Mouse (Mus musculus): Measurements from ENCODE around the gene Adgrl1. TPM values are rescaled to one million over a fixed set of nuclear protein-coding genes. Genes with fewer than 3 reads are reported as not detected.
A peak's percentile ranks its signal among the peaks of the same experiment; 100 is the strongest.

Adgrl1 gene
- total RNA-seq, 1 experiment = 119 TPM

DNA sequence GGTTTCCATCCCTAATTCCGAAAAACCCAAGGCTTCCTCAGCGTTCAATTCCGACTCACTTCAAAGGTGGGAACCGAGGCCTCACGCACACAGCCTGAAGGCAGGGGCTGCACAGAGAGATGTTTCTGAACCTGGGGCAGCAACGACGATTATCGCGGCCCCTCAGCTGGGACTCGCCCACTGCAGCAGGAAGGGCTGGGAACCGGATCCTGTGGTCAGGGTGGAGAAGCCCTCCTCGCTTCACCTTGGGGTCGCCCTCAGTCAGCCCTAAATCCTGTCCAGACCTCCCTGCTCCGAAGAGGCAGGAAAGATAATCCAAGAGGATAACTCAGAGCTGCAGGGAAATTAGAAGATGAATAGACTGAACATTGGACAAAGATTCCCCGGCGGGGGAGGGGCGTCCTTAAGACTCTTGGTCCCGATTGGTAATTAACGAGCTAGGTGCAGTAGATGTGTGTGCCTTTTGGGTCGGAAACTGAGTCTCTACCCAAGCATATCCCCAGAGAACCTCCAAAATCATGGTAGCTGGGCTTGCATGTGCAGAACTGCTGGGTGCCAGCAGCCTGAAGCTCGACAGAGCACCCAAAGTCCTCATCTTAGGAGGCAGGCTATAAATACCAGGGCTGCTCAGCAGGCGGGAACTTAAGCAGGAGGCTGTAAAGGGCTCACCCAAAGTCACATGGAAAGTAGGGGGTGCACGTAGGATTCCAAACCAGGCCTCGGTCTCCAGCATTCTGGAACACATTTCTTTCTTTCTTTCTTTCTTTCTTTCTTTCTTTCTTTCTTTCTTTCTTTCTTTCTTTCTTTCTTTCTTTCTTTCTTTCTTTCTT is 37.3 kb upstream of the Adgrl1 start:
- in situ Hi-C loops (cut with MboI; ENCODE audit: low sequenced_read_pairs in 2 of 2, unreplicated experiment in 2 of 2) = no loop called here
- Histone ChIP-seq H3K4me3 (ENCODE audit: insufficient read depth in 1 of 2, low read depth in 1 of 2, low read length in 2 of 2, poor library complexity in 1 of 2, severe bottlenecking in 1 of 2) (no peak overlapping the region), H3K27ac (ENCODE audit: insufficient read depth, low read depth, low read length, poor library complexity, severe bottlenecking) (no peak overlapping the region), H3K9ac (ENCODE audit: insufficient read depth, low read depth, low read length, poor library complexity, severe bottlenecking) (no peak overlapping the region), H3K36me3 (ENCODE audit: control insufficient read depth, insufficient read depth, low read length, poor library complexity, severe bottlenecking) (no peaks in the 10 kb centered on the region), H3K9me3 (ENCODE audit: control insufficient read depth, insufficient read depth, low read depth, low read length) (no peaks in the 10 kb centered on the region), H3K4me1 (ENCODE audit: control insufficient read depth in 2 of 2, insufficient read depth in 2 of 2, low read length in 2 of 2, poor library complexity in 1 of 2) (peaks cover 0 to 2% of the 10 kb centered on the region in 2 experiments; a peak in 1 of 4 replicates)
- DNase-seq (ENCODE audit: low read depth, low spot score) = peak; percentile 27
- no peak for TF ChIP-seq ZNF384 (IDR thresholded peaks at IDR 0.05; ENCODE audit: low read depth, low read length)
- TF ChIP-seq ZC3H11A (IDR thresholded peaks at IDR 0.05; ENCODE audit: borderline replicate concordance, low read depth, low read length) = no peak
- no peak for TF ChIP-seq HCFC1 (IDR thresholded peaks at IDR 0.05; ENCODE audit: borderline replicate concordance, insufficient read depth, low read length)
- TF ChIP-seq CHD2 (IDR thresholded peaks at IDR 0.05; ENCODE audit: low read depth, low read length) = no peak
- TF ChIP-seq MAFK (IDR thresholded peaks at IDR 0.05; ENCODE audit: insufficient read depth, low read depth, low read length) = no peak

DNA sequence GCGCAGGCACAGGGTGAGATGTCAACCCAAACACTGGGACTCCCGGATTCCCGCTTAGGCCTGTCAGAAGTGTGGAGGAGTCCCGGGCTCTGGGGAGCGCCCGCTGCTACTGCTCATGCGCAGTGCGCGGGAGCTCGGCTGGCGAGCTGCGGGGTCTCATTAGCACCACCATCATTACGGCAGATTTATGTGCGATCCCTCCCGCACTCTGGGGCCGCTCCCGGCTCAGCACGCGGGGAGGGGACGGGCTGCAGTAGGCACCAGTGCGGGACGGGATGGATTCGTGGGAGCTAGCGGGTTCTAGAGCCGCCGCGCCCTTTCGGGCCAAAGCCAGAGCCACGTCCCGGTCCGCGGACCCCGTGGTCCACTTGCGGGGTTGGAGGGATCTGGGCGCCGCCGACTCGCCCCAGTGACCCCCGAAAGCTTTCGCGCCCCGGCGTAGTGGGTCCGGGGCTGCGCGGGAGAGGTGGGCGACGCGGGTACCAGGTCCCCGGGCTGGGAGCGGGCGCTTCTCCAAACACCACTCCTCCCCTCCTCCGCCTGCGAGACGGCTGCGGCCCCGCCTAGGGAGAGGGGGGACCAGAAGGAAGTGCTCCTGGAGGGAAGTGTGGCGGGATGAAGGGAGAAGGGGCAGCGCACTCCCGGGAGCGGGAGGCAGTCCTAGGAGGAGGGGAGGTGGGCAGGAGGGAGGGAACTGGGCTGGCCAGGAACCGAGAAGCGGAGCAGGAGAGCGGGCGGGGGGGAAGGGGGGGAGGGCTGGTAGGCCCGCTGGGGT is 24.8 kb upstream of the Adgrl1 start:
- TF ChIP-seq ZNF384 (IDR thresholded peaks at IDR 0.05; ENCODE audit: low read depth, low read length) (no peak), CHD2 (IDR thresholded peaks at IDR 0.05; ENCODE audit: low read depth, low read length) (no peak), HCFC1 (IDR thresholded peaks at IDR 0.05; ENCODE audit: borderline replicate concordance, insufficient read depth, low read length) (no peak; the same call in 1 of the 2 replicates)
- in situ Hi-C loops (cut with MboI; ENCODE audit: low sequenced_read_pairs in 2 of 2, unreplicated experiment in 2 of 2) = no loop called here
- H3K9me3 ChIP-seq (ENCODE audit: control insufficient read depth, insufficient read depth, low read depth, low read length) = no peaks in the 10 kb centered on the region

DNA sequence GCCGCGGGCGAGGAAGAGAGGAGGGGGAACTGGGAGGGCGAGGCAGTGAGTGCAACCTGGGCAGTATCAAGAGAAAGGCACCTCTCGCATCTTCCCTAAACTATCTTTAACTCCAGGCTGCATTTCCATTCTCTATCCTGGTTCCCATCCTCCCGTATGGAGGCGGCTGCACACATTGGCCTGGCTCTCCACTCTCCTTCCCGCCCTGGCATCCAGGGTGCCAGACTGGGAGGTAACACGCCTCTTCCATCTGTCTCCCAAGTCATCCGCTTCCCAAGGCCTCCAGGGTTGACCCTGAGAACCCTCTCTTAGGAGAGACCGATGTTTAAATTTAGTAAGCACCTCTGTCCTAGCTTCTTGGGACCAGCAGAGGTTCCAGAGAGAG is 24.3 kb upstream of the Adgrl1 start:
- Histone ChIP-seq H3K27ac (ENCODE audit: insufficient read depth, low read depth, low read length, poor library complexity, severe bottlenecking) (peak overlapping the region; percentile 88), H3K9me3 (ENCODE audit: control insufficient read depth, insufficient read depth, low read depth, low read length) (no peaks in the 10 kb centered on the region), H3K36me3 (ENCODE audit: control insufficient read depth, insufficient read depth, low read length, poor library complexity, severe bottlenecking) (no peaks in the 10 kb centered on the region), H3K9ac (ENCODE audit: insufficient read depth, low read depth, low read length, poor library complexity, severe bottlenecking) (peak overlapping the region; percentile 72), H3K4me1 (ENCODE audit: control insufficient read depth in 2 of 2, insufficient read depth in 2 of 2, low read length in 2 of 2, poor library complexity in 1 of 2) (peaks cover 0 to 13% of the 10 kb centered on the region in 2 experiments; a peak in 1 of 4 replicates), H3K4me3 (ENCODE audit: insufficient read depth in 1 of 2, low read depth in 1 of 2, low read length in 2 of 2, poor library complexity in 1 of 2, severe bottlenecking in 1 of 2) (peak overlapping the region; percentile 90 to 95)
- in situ Hi-C loops (cut with MboI; ENCODE audit: low sequenced_read_pairs in 2 of 2, unreplicated experiment in 2 of 2) = no loop called here
- DNase-seq (ENCODE audit: low read depth, low spot score) = peak; percentile 54
- TF ChIP-seq HCFC1 (IDR thresholded peaks at IDR 0.05; ENCODE audit: borderline replicate concordance, insufficient read depth, low read length) = no peak
- TF ChIP-seq ZC3H11A (IDR thresholded peaks at IDR 0.05; ENCODE audit: borderline replicate concordance, low read depth, low read length) = no peak
- no peak for TF ChIP-seq CHD2 (IDR thresholded peaks at IDR 0.05; ENCODE audit: low read depth, low read length)
- TF ChIP-seq MAFK (IDR thresholded peaks at IDR 0.05; ENCODE audit: insufficient read depth, low read depth, low read length) = no peak
- TF ChIP-seq ZNF384 (IDR thresholded peaks at IDR 0.05; ENCODE audit: low read depth, low read length) = no peak

More for the DNA sequence above, 24.8 kb upstream of the Adgrl1 start:
- Histone ChIP-seq H3K4me3 (ENCODE audit: insufficient read depth in 1 of 2, low read depth in 1 of 2, low read length in 2 of 2, poor library complexity in 1 of 2, severe bottlenecking in 1 of 2) (peak overlapping the region; percentile 90 to 95), H3K9ac (ENCODE audit: insufficient read depth, low read depth, low read length, poor library complexity, severe bottlenecking) (peak overlapping the region; percentile 89), H3K27ac (ENCODE audit: insufficient read depth, low read depth, low read length, poor library complexity, severe bottlenecking) (peak overlapping the region; percentile 88), H3K4me1 (ENCODE audit: control insufficient read depth in 2 of 2, insufficient read depth in 2 of 2, low read length in 2 of 2, poor library complexity in 1 of 2) (peaks cover 0 to 13% of the 10 kb centered on the region in 2 experiments; a peak in 1 of 4 replicates), H3K36me3 (ENCODE audit: control insufficient read depth, insufficient read depth, low read length, poor library complexity, severe bottlenecking) (no peaks in the 10 kb centered on the region)
- peak; percentile 68 for DNase-seq (ENCODE audit: low read depth, low spot score)

DNA sequence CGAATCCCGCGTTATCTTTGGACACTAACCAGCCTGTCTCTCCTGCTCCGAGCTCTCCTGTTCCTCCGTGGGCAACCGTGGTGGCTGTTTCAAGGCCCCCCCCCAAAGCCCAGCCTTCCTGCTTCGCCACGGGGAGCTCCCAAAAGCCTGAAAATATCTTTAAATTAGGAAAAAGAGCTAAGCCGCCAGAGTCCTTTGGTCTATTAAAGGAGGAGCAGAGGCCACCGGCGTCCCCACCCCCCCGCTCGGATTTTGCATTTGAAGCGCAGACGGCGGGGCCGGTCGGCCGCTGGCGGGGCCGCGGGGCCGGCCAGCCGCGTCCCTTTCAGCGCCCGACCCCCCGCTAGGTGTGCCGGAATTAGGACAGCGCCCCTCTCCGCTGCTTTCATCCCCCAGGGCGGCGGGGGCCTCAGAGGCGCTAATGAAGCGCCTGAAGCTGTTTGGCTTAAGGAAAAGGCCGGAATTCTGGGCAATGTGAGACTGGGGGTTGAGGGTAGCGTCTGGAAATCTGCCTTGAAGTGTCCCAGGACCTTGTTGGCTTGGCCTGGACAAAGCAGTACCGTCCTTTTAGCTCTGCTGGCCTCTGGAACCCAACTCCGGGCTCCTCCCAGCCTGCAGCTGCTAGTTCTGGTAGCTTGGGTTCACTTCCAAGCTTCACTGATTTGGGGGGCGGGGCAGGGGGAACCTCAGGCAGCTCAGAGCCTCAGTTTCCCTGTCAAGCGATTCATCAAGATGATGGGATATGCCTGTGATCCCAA is 23.6 kb upstream of the Adgrl1 start:
- Histone ChIP-seq H3K36me3 (ENCODE audit: control insufficient read depth, insufficient read depth, low read length, poor library complexity, severe bottlenecking) (no peaks in the 10 kb centered on the region), H3K27ac (ENCODE audit: insufficient read depth, low read depth, low read length, poor library complexity, severe bottlenecking) (peak overlapping the region; percentile 88), H3K4me1 (ENCODE audit: control insufficient read depth in 2 of 2, insufficient read depth in 2 of 2, low read length in 2 of 2, poor library complexity in 1 of 2) (peaks cover 0 to 13% of the 10 kb centered on the region in 2 experiments; a peak in 1 of 4 replicates), H3K4me3 (ENCODE audit: insufficient read depth in 1 of 2, low read depth in 1 of 2, low read length in 2 of 2, poor library complexity in 1 of 2, severe bottlenecking in 1 of 2) (peak overlapping the region; percentile 90 to 95), H3K9me3 (ENCODE audit: control insufficient read depth, insufficient read depth, low read depth, low read length) (no peaks in the 10 kb centered on the region), H3K9ac (ENCODE audit: insufficient read depth, low read depth, low read length, poor library complexity, severe bottlenecking) (peak overlapping the region; percentile 72)
- in situ Hi-C loops (cut with MboI; ENCODE audit: low sequenced_read_pairs in 2 of 2, unreplicated experiment in 2 of 2) = no loop called here
- TF ChIP-seq ZC3H11A (IDR thresholded peaks at IDR 0.05; ENCODE audit: borderline replicate concordance, low read depth, low read length) (no peak), MAFK (IDR thresholded peaks at IDR 0.05; ENCODE audit: insufficient read depth, low read depth, low read length) (no peak), CHD2 (IDR thresholded peaks at IDR 0.05; ENCODE audit: low read depth, low read length) (no peak), HCFC1 (IDR thresholded peaks at IDR 0.05; ENCODE audit: borderline replicate concordance, insufficient read depth, low read length) (no peak), ZNF384 (IDR thresholded peaks at IDR 0.05; ENCODE audit: low read depth, low read length) (no peak)
- peak; percentile 28 for DNase-seq (ENCODE audit: low read depth, low spot score)
